Mouse (Mus musculus): ENCODE measurements around the gene Cyp2ab1.

The Cyp2ab1 gene

GRCm38 (mm10) chr16:20265089-20265488, 60.1 kb downstream of the Cyp2ab1 start:
- no peak for DNase-seq

Measured in lung, postnatal 36 days (tissue).